Mouse (Mus musculus) spleen, adult 12 weeks (tissue): ENCODE data around the gene Cpvl.

Source experiments
- DNase-seq: peaks from one replicate; pipeline ENCODE4 v3.0.0; 2022; ENCODE audit warnings: low spot score

Cpvl gene

DNA sequence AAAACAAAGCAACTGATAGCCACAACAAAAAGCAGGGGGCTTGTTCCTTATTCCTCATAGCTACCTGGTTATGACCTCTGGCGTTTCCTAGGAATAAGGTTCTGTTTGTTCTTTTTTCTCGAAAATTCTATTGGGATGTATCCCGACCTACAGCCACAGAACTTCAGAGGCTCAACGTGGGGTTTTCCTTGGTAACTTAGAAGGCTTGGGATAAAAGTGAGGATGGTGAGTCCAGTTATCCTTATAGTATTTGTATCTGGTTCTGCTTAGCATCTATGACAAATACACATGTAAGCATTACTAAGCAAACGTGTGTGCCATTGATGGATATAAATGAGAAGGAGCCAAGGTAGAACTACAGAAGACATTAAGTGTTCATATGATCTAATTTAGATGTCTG is at the start of gene Cpvl:
TSS of gene Cpvl (minus strand) at position 101 of the 400 bp plus-strand sequence.
- DNase-seq = no peak

GRCm38 (mm10) chr6:54023846-54024245 is 45.4 kb upstream of the Cpvl start:
- DNase-seq = no peak

GRCm38 (mm10) chr6:54021123-54021789 is 42.8 kb upstream of the Cpvl start:
- DNase-seq = no peak

DNA sequence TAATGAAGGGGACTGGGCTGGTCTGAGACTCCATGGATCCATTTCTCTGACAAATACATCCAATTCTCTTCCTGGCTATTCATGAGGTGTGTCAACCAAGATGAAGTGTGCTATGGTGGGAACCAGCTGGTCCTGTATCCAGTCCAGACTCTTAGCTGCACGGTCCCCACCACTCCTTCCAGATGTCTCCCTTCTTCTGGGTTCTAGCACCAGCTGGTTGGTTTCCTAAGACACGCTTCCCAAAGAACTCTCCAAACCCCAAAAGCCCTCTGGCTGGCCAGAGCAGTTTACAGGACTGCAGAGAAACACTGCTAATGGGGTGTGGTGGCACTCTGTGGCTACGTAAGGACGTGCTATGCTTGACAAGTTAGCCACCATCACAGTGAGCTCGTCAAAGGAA is 40.4 kb upstream of the Cpvl start:
- DNase-seq = no peak

DNA sequence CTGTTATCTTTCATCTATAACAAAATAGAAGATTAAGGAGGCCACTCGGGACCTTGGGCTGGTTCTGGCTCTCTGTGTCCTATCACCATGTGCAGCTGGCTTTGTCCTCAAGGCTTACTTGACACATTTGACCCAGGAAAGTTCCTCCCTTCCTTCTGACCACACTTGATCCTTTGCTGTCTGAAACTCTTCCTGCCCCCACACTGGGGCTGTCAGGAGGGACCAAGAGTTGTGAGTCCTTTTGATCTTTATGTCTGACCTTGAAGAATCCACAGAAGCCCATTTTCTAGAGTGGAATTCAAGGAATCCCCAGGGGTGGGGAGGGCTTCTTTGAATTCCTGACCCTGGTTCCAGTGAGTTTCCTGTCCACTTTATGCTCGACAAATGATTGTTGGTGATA is 39.6 kb upstream of the Cpvl start:
- DNase-seq = no peak

DNA sequence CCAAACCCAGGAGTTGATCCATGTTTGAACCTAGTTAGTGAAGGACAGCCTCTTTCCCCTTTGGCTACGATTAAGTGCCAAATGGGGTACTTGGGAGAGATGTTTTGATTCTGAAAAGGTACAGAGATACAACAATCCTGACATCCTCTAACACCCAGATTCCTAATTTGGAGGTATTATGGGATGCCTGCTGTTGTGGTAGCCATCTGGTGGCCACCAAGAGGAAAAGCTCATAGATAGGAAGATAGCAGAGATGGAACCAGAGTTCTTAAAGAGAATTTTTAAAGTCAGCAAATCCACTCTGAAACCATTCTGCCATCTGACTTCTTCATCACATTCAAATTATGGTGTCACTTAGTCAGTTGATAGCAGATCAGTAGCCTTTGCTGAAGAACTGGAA is 33.7 kb upstream of the Cpvl start:
- DNase-seq = no peak

DNA sequence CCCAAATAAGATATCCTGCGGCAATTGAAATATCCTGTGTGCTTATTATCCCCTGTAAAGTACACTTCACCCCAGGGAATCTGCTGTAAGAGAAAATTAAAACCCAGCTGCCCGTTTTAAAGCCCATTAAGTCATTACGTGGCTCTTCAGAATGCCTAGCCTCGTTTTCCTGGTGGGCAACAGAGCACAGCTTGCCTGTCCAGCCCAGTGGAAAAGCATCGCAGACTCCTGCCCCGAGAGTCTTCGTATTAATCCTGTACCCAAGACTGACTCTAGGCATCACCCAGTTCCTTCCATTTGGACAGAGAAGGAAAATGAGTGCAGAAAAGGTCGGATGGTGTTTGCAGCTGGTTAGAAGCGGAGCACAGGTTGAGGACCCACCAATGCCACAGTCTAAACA is 31.9 kb upstream of the Cpvl start:
- DNase-seq = no peak

DNA sequence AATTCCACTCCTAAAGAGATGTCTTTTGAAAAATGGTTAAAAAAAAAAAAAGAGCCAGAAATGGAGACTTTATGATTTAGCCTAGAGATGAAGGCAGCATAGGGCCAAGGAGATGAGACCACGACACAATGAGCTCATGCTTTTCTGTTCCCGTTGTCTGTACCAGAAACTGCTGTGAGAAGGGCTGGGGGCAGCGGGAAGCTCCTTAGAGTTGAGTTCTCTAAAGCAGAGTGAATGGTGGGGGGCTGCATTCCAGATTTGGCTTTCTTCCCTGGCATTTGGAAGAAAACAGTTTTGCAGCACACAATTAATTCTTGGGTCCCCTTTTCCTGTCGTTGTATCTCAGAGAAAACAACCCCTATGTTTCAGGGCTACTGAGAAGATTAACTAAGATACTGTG is 30.8 kb upstream of the Cpvl start:
- DNase-seq = no peak

DNA sequence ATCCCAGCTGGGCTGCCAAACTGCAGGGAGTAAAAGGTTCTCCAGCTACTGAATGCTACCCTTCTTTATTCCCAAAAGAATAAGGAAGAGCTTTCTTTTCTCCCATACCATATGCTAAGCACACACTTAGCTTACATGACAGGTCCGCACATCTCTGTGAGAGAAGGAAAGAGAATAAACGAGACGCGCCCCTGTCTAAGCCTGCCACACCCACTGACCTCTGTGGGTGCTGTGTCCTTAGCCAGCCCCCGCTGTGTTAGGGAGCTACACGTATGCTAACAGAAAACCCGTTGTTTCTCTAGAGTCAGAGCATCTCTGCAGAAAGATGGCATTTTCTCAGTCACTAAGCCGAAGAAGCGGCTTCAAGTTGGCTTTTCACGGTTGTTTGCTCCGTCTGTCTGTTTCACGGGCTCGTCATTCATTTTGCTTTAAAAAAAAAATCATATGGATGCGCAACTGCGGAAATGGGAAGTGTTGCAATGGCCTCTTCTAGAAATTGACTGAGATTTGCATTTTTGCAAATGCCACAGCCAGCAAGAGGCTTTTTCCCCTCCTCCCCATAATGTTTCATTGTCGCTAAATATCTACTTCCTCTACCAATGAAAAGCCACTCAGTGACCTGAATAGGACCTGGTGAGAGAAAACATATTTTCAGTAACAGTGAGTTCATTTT is 30.1 kb upstream of the Cpvl start:
- DNase-seq = no peak

GRCm38 (mm10) chr6:54005302-54005701 is 26.8 kb upstream of the Cpvl start:
- no peak for DNase-seq

- DNase-seq = no peak
These were observed 17.9 kb upstream of the Cpvl start for GRCm38 (mm10) chr6:53996226-53996955.

GRCm38 (mm10) chr6:53995519-53995918 is 17.0 kb upstream of the Cpvl start:
- no peak for DNase-seq

- no peak for DNase-seq
These were observed 13.9 kb upstream of the Cpvl start for GRCm38 (mm10) chr6:53992386-53992785.

GRCm38 (mm10) chr6:53987235-53987634 is 8.8 kb upstream of the Cpvl start:
- no peak for DNase-seq

DNA sequence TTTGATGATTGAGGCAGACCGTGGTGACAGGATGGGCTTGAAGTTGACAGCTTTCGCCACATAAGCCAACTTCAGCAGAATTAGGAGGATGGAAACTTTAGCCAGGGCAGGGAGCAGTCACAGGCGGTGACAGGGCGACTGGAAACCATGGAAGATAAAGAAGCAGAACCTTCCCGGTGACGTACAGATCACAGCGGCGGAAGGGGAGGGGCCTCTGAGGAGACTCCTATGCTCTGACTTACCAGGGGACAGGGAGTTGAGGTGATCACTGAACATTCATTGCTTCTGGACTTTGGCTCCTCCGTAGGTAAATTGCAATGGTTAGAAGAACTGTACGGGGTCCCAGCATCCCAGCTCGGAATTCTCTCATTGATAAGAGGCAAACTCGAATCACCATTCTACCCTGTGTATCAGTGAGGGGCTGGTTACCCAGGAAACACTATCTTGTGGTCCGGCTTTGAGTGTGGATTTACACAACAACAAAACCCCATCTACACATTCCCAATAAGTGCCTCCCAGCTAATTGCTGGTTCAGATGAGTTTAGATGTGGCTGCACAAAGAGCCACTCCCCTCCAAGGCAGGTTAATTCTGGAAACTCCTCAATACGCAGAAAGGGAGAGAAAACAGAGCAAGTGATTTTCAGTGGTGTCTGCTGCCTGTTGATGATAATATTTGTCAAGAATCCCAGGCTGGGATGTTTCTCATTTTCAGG is 8.0 kb upstream of the Cpvl start:
- DNase-seq = no peak

DNA sequence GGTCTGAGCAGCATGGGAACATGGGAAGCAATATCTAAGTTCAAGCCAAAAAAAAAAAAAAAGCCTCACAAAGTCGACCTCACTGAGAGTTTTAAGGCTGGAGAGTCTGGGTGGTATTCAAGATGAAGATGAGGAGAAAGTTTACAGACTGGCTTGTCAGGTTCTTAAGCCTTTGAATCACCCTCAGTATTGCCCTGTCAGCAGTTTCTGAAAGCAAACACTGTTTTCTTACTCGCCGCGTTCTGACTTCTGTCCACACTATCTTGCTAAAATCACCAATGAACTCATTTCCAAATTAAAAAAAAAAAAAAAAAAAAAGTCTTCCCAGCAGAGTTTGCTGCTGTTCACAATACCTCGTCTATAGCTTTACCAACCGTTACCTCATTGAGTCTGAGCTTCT is 5.3 kb upstream of the Cpvl start:
- DNase-seq = no peak

GRCm38 (mm10) chr6:53982612-53983011 is 4.1 kb upstream of the Cpvl start:
- DNase-seq = no peak

DNA sequence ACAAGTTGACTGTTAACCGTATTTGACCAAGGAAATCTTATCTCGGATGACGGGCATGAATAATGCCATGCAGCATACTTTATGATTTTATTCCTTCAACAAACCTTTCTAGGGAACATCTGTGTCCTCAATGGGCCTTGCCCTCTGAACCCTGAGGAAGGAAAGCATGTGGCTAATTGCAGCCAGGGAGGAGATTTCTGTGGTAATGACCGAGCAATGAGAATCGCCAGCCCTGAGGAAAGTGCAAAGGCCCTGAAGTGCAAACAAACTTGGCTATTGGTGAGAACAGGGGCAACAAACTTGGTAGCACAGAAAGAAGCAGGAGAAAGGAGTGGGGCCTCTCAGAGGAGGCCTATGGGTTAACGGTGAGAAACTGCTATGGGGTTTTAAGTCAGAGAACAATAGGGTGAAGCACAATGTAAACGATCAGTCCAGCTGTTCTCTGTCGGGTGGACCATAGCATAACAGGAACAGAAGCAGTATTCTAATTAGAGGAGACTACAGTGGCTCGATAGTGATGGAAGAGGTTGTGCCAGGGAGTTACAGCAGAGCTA is 3.7 kb upstream of the Cpvl start:
- DNase-seq = no peak

- peak; percentile 15 for DNase-seq
These were observed 2.5 kb upstream of the Cpvl start for GRCm38 (mm10) chr6:53980817-53981480.

DNA sequence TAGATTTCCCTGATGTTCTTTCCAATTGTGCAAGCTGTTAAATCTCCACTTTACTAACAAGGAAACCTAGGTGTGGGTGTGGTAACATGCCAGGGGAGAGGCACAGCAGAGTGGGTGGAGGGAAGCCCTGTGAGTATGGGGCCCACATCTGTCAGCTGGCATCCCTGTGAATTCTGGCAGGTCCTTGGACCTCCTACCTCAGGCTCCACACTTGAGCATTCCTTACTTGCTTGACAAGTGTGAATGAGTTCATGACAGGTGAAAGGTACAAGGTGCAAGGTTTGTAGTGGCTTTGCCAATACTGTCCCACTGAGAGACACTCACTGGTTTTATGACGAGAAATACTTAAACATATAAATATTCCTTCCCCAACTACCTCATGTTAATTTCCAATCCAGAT is 4.4 kb downstream of the Cpvl start:
- DNase-seq = no peak

DNA sequence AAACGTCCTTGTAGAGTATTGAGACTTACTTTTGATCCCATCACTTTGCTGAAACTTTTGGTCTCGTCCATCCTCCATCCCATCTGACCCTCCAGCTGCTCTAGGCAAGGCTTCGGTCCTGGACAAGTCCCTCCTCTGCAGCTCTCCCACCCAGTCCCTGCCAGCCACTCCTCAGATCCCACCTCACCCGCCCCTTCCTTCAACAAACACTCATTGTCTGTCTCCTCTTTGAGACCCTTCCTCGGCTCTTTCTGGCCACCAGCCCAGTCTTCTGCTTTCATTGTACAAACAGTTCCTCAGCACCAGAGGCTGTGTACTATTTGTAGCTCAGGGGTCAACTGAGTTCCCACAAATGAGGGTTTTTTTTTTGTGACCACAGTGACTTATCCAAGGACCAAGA is 5.0 kb downstream of the Cpvl start:
- DNase-seq = no peak

- DNase-seq = no peak
These were observed 6.2 kb downstream of the Cpvl start for GRCm38 (mm10) chr6:53972238-53972743.
